Mouse (Mus musculus) neural tube, embryonic 12.5 days (tissue): ENCODE data around the gene 6430548M08Rik. TPM values are rescaled to one million over a fixed set of nuclear protein-coding genes. Genes with fewer than 3 reads are reported as not detected.

Experiments used
- ATAC-seq: fragments of 200-750 bp; cut with Nextera tagmentation; 2 replicates; pipeline ENCODE4 v1.8.0; 2017; ENCODE audit warnings: low read depth, mild to moderate bottlenecking, moderate TSS enrichment, moderate library complexity; ENCODE audit not compliant: low FRiP score
- H3K27ac ChIP-seq: fragments of 300-500 bp; sonication (generic); 2 replicates; pipeline ENCODE4 v1.5.1; 2016
- H3K27me3 ChIP-seq: fragments of 300-500 bp; sonication (generic); replicated peaks from 2 replicates; pipeline ENCODE4 v1.6.1; 2016; ENCODE audit warnings: mild to moderate bottlenecking
- H3K36me3 ChIP-seq: fragments of 300-500 bp; sonication (generic); 2 replicates; pipeline ENCODE4 v1.6.1; 2016; ENCODE audit warnings: mild to moderate bottlenecking
- H3K4me1 ChIP-seq: fragments of 300-500 bp; sonication (generic); 2 replicates; pipeline ENCODE4 v1.6.1; 2016
- H3K4me2 ChIP-seq: fragments of 300-500 bp; sonication (generic); replicated peaks from 2 replicates; pipeline ENCODE4 v1.6.1; 2016; ENCODE audit warnings: mild to moderate bottlenecking
- H3K4me3 ChIP-seq: fragments of 300-500 bp; sonication (generic); 2 replicates; pipeline ENCODE4 v1.5.1; 2016
- H3K9ac ChIP-seq: fragments of 300-500 bp; sonication (generic); 2 replicates; pipeline ENCODE4 v1.6.1; 2016; ENCODE audit warnings: mild to moderate bottlenecking
- H3K9me3 ChIP-seq: fragments of 300-500 bp; sonication (generic); 2 replicates; pipeline ENCODE4 v1.6.1; 2016; ENCODE audit warnings: mild to moderate bottlenecking
- WGBS: fragments of 180-500 bp; shearing (Covaris S2); methylation state at CpG from one replicate; pipeline ENCODE4 v1.1.7; 2016; 5-methylcytosine and 5-hydroxymethylcytosine counted together
- polyA plus RNA-seq: library from polyadenylated mRNA; unstranded; fragments of >200 nt; fragmentation: Nextera tagmentation; extraction: Ambion mirVana; gene quantifications from 2 replicates; pipeline ENCODE4 v1.2.1, GENCODE M21; 2016

Gene 6430548M08Rik
- 16.6 and 17.3 TPM in 2 replicates for polyA plus RNA-seq

- under 1% methylated on average over 56 of the region's 61 CpGs for WGBS
- peak within 1 kb of the TSS; percentile 78 for H3K4me3 ChIP-seq
- peak; percentile 96 for ATAC-seq
- peaks cover 30% of the 10 kb centered on the region for H3K27me3 ChIP-seq
- peak within 1 kb of the TSS; percentile 88 for H3K4me2 ChIP-seq
- H3K9me3 ChIP-seq = no peaks in the 10 kb centered on the region
- H3K27ac ChIP-seq = peak within 1 kb of the TSS; percentile 18; the same call in 1 of the 2 replicates
- H3K4me1 ChIP-seq = peaks cover 14% of the 10 kb centered on the region
- H3K9ac ChIP-seq = peak within 1 kb of the TSS; percentile 78
- no peaks in the 10 kb centered on the region for H3K36me3 ChIP-seq
Observed at GRCm38 (mm10) chr8:120113758-120114255, at the start of gene 6430548M08Rik. 6430548M08Rik (plus strand) TSS chr8:120114152.

DNA sequence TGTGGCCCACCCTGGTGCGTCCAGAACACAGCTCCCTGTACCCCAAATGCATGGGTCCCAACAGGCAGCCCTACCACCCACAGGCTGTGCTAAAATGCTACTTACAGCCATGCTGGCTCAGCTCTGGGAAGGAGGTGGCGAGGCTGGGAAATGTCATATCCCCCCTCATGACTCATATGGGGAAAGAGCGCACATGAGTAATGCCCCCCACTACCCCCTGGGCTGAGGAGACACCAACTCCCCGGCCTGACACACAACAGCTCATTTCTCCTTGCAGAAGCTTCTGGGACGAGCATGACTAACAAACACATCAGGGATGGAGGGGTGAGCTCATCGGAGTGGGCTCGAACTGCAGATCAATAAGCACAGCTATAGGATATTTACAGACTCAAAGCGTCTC, 48.3 kb upstream of the 6430548M08Rik start:
- Histone ChIP-seq H3K36me3 (no peaks in the 10 kb centered on the region), H3K9me3 (no peaks in the 10 kb centered on the region), H3K4me3 (no peak overlapping the region), H3K4me1 (no peaks in the 10 kb centered on the region), H3K27ac (no peak overlapping the region), H3K4me2 (no peak overlapping the region), H3K9ac (no peak overlapping the region), H3K27me3 (no peaks in the 10 kb centered on the region)
- ATAC-seq = no peak
- 93% methylated on average over 8 of the region's 8 CpGs for WGBS

GRCm38 (mm10) chr8:120066226-120066625, 47.7 kb upstream of the 6430548M08Rik start:
- Histone ChIP-seq H3K9me3 (no peaks in the 10 kb centered on the region), H3K4me1 (no peaks in the 10 kb centered on the region), H3K4me2 (no peak overlapping the region), H3K27ac (no peak overlapping the region), H3K4me3 (no peak overlapping the region), H3K27me3 (no peaks in the 10 kb centered on the region), H3K36me3 (no peaks in the 10 kb centered on the region), H3K9ac (no peak overlapping the region)
- 90% methylated on average over 4 of the region's 4 CpGs for WGBS
- ATAC-seq = no peak

GRCm38 (mm10) chr8:120067936-120068668, 45.9 kb upstream of the 6430548M08Rik start:
- no peak overlapping the region for H3K4me2 ChIP-seq
- H3K4me1 ChIP-seq = peaks cover 5% of the 10 kb centered on the region; the same call in 1 of the 2 replicates
- no peaks in the 10 kb centered on the region for H3K9me3 ChIP-seq
- H3K27ac ChIP-seq = no peak overlapping the region
- no peak for ATAC-seq
- no peaks in the 10 kb centered on the region for H3K27me3 ChIP-seq
- H3K36me3 ChIP-seq = no peaks in the 10 kb centered on the region
- 57% methylated on average over 19 of the region's 19 CpGs for WGBS
- no peak overlapping the region for H3K9ac ChIP-seq
- no peak overlapping the region for H3K4me3 ChIP-seq

- Histone ChIP-seq H3K36me3 (no peaks in the 10 kb centered on the region), H3K27ac (no peak overlapping the region), H3K9me3 (no peaks in the 10 kb centered on the region), H3K4me3 (no peak overlapping the region), H3K4me2 (no peak overlapping the region), H3K9ac (no peak overlapping the region), H3K4me1 (peaks cover 5% of the 10 kb centered on the region; the same call in 1 of the 2 replicates), H3K27me3 (no peaks in the 10 kb centered on the region)
- ATAC-seq = no peak
- 27% methylated on average over 4 of the region's 4 CpGs for WGBS
Observed at GRCm38 (mm10) chr8:120071684-120072083, 42.3 kb upstream of the 6430548M08Rik start.

DNA sequence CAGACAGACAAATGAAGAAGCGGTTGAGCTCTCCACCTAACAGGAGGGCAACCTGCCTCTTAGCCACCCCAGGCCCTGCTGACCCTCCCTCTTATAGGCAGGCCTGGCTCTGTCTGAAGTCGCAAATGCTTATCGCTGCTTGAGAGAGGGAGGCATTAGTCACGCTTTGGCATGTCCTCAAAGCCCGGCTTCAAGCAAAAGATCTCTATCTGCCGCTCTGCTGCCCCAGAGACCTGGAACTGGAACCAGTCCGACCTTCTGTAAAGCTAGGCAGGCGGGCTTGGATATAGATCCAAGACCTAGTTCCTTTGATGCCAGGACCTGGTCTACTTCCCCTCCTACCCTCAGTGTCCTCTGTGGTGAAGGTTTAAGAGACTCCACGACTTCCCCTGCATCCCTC, 41.7 kb upstream of the 6430548M08Rik start:
- WGBS = 66% methylated on average over 9 of the region's 9 CpGs
- H3K4me2 ChIP-seq = no peak overlapping the region
- H3K36me3 ChIP-seq = no peaks in the 10 kb centered on the region
- no peak for ATAC-seq
- H3K27me3 ChIP-seq = no peaks in the 10 kb centered on the region
- no peak overlapping the region for H3K9ac ChIP-seq
- H3K4me1 ChIP-seq = peaks cover 5% of the 10 kb centered on the region; the same call in 1 of the 2 replicates
- no peak overlapping the region for H3K27ac ChIP-seq
- no peak overlapping the region for H3K4me3 ChIP-seq
- H3K9me3 ChIP-seq = no peaks in the 10 kb centered on the region

- H3K4me2 ChIP-seq = no peak overlapping the region
- no peaks in the 10 kb centered on the region for H3K9me3 ChIP-seq
- H3K4me1 ChIP-seq = peaks cover 5% of the 10 kb centered on the region; the same call in 1 of the 2 replicates
- ATAC-seq = no peak
- H3K27me3 ChIP-seq = no peaks in the 10 kb centered on the region
- no peak overlapping the region for H3K4me3 ChIP-seq
- H3K27ac ChIP-seq = no peak overlapping the region
- no peak overlapping the region for H3K9ac ChIP-seq
- H3K36me3 ChIP-seq = no peaks in the 10 kb centered on the region
- 88% methylated on average over 8 of the region's 8 CpGs for WGBS
Observed at GRCm38 (mm10) chr8:120072827-120073226, 41.1 kb upstream of the 6430548M08Rik start.

DNA sequence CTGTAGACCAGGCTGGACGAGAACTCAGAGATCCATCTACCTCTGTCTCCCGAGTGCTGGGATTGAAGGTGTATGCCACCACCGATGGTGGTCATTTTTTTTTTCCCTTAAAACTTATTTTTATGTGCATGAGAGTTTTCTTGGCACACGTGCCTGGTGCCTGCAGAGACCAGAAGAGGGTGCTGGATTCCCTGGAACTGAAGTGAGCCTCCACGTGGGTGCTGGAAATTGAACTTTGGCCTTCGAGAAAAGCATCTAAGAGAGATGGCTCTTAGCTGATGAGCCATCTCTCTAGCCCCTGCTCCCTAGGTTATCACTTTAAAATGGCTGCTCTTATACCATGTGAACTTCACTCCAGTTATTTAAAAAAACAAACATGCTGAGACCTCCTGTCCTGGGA, 39.4 kb upstream of the 6430548M08Rik start:
- no peaks in the 10 kb centered on the region for H3K27me3 ChIP-seq
- no peak overlapping the region for H3K9ac ChIP-seq
- no peaks in the 10 kb centered on the region for H3K9me3 ChIP-seq
- 72% methylated on average over 6 of the region's 6 CpGs for WGBS
- H3K27ac ChIP-seq = no peak overlapping the region
- no peak overlapping the region for H3K4me3 ChIP-seq
- no peak overlapping the region for H3K4me2 ChIP-seq
- peaks cover 5% of the 10 kb centered on the region; the same call in 1 of the 2 replicates for H3K4me1 ChIP-seq
- ATAC-seq = no peak
- H3K36me3 ChIP-seq = no peaks in the 10 kb centered on the region

GRCm38 (mm10) chr8:120075347-120075746, 38.6 kb upstream of the 6430548M08Rik start:
- H3K36me3 ChIP-seq = no peaks in the 10 kb centered on the region
- H3K4me1 ChIP-seq = peaks cover 5% of the 10 kb centered on the region; the same call in 1 of the 2 replicates
- WGBS = 62% methylated on average over 6 of the region's 6 CpGs
- H3K9me3 ChIP-seq = no peaks in the 10 kb centered on the region
- H3K4me2 ChIP-seq = no peak overlapping the region
- H3K27me3 ChIP-seq = no peaks in the 10 kb centered on the region
- 0 out of 2 replicates have a peak overlapping the region, but pooled peaks have one; percentile 26 for H3K9ac ChIP-seq
- no peak for ATAC-seq
- no peak overlapping the region for H3K27ac ChIP-seq
- H3K4me3 ChIP-seq = no peak overlapping the region

GRCm38 (mm10) chr8:120078080-120078479, 35.9 kb upstream of the 6430548M08Rik start:
- Histone ChIP-seq H3K9me3 (no peaks in the 10 kb centered on the region), H3K27me3 (no peaks in the 10 kb centered on the region), H3K4me1 (no peaks in the 10 kb centered on the region), H3K4me2 (no peak overlapping the region), H3K36me3 (peaks cover 27% of the 10 kb centered on the region), H3K27ac (no peak overlapping the region), H3K9ac (no peak overlapping the region), H3K4me3 (no peak overlapping the region)
- WGBS = 17% methylated on average over 10 of the region's 10 CpGs
- 0 out of 2 replicates have a peak, but pooled peaks have one; percentile 54 for ATAC-seq

- no peak for ATAC-seq
- no peak overlapping the region for H3K4me3 ChIP-seq
- 59% methylated on average over 5 of the region's 5 CpGs for WGBS
- H3K9ac ChIP-seq = no peak overlapping the region
- no peak overlapping the region for H3K4me2 ChIP-seq
- H3K9me3 ChIP-seq = no peaks in the 10 kb centered on the region
- peaks cover 35% of the 10 kb centered on the region for H3K36me3 ChIP-seq
- no peaks in the 10 kb centered on the region for H3K27me3 ChIP-seq
- no peaks in the 10 kb centered on the region for H3K4me1 ChIP-seq
- no peak overlapping the region for H3K27ac ChIP-seq
Observed at GRCm38 (mm10) chr8:120079361-120079760, 34.6 kb upstream of the 6430548M08Rik start.

DNA sequence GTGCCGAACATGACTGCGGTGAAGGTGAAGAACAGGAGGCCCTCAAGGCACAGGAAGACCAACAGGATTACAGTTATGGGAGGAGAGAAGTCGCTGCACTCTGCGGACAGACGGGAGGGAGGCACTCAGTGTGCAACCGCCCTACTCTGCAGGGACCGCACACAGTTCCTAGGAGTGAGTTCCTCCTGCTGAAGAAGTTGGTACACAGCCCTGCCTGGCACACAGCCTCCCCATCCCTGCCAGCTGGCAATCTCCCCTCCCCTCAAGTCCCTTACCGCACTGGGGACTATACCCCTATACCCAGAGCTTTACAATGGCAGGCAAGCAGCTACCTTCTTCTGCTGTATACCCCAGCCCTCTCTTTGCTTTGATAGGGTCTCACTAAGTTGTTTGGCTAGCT, 30.7 kb upstream of the 6430548M08Rik start:
- Histone ChIP-seq H3K4me1 (no peaks in the 10 kb centered on the region), H3K9ac (no peak overlapping the region), H3K9me3 (no peaks in the 10 kb centered on the region), H3K27me3 (no peaks in the 10 kb centered on the region), H3K27ac (no peak overlapping the region), H3K36me3 (peaks cover 71% of the 10 kb centered on the region), H3K4me2 (no peak overlapping the region), H3K4me3 (no peak overlapping the region)
- ATAC-seq = no peak
- 95% methylated on average over 8 of the region's 8 CpGs for WGBS
